Mouse (Mus musculus) liver, embryonic 14.5 days (tissue): Measurements from ENCODE around the gene 1520401A03Rik.

Experiments used
- CTCF ChIP-seq: IDR thresholded peaks from 2 replicates; pipeline ENCODE4 v1.5.1; 2016; ENCODE audit warnings: antibody characterized with exemption, low read depth, control low read depth
- EP300 ChIP-seq: IDR thresholded peaks from 2 replicates; pipeline ENCODE4 v1.6.1; 2016; ENCODE audit warnings: antibody characterized with exemption, low read depth

GRCm38 (mm10) chr17:23703301-23703700 is 19.3 kb downstream of the 1520401A03Rik start:
- TF ChIP-seq CTCF (no peak), EP300 (no peak)
